Mouse (Mus musculus) midbrain, embryonic 14.5 days (tissue): ENCODE results near the gene Camk2d. TPM values are rescaled to one million over a fixed set of nuclear protein-coding genes. Genes with fewer than 3 reads are reported as not detected.
A peak's percentile ranks its signal among the peaks of the same experiment; 100 is the strongest.

Experiments
- ATAC-seq: fragments of 200-750 bp; cut with Nextera tagmentation; 2 replicates; pipeline ENCODE4 v1.8.0; 2017; ENCODE audit warnings: moderate number of reproducible peaks, moderate library complexity; ENCODE audit not compliant: low FRiP score, low TSS enrichment
- DNase-seq: peaks from one replicate; pipeline ENCODE4 v3.0.0-alpha.2; 2015
- H3K27ac ChIP-seq: fragments of 300-500 bp; sonication (generic); replicated peaks from 2 replicates; pipeline ENCODE4 v1.5.1; 2014; ENCODE audit warnings: mild to moderate bottlenecking, low read depth, low read length, moderate library complexity
- H3K27me3 ChIP-seq: fragments of 300-500 bp; sonication (generic); 2 replicates; pipeline ENCODE4 v1.6.1; 2014; ENCODE audit warnings: low read length, control low read depth, mixed read lengths; ENCODE audit not compliant: control insufficient read depth, insufficient read depth
- H3K36me3 ChIP-seq: fragments of 300-500 bp; sonication (generic); 2 replicates; pipeline ENCODE4 v1.6.1; 2014; ENCODE audit warnings: low read length, control low read depth; ENCODE audit not compliant: control insufficient read depth, insufficient read depth
- H3K4me1 ChIP-seq: fragments of 300-500 bp; sonication (generic); 2 replicates; pipeline ENCODE4 v1.6.1; 2014; ENCODE audit warnings: mild to moderate bottlenecking, antibody characterized with exemption, low read length, control low read depth; ENCODE audit not compliant: control insufficient read depth, insufficient read depth
- H3K4me2 ChIP-seq: fragments of 300-500 bp; sonication (generic); 2 replicates; pipeline ENCODE4 v1.6.1; 2014; ENCODE audit warnings: mild to moderate bottlenecking, low read length, moderate library complexity
- H3K4me3 ChIP-seq: fragments of 300-500 bp; sonication (generic); replicated peaks from 2 replicates; pipeline ENCODE4 v1.5.1; 2014; ENCODE audit warnings: low read depth, low read length
- H3K9ac ChIP-seq: fragments of 300-500 bp; sonication (generic); replicated peaks from 2 replicates; pipeline ENCODE4 v1.6.1; 2014; ENCODE audit warnings: mild to moderate bottlenecking, low read length, moderate library complexity
- H3K9me3 ChIP-seq: fragments of 300-500 bp; sonication (generic); 2 replicates; pipeline ENCODE4 v1.6.1; 2016; ENCODE audit warnings: low read length, control low read depth, mixed read lengths; ENCODE audit not compliant: control insufficient read depth
- WGBS: fragments of 180-500 bp; shearing (Covaris S2); extraction: QIAGEN DNeasy Blood & Tissue Kit; methylation state at CpG from one replicate; pipeline ENCODE4 v1.1.7; 2014; 5-methylcytosine and 5-hydroxymethylcytosine counted together
- polyA plus RNA-seq: library from polyadenylated mRNA; unstranded; fragments of >200 nt; fragmentation: Nextera tagmentation; extraction: Ambion mirVana; gene quantifications from 2 replicates; pipeline ENCODE4 v1.2.1, GENCODE M21; 2014

Gene Camk2d
- polyA plus RNA-seq, 1 experiment from 2014 or later = 51.5 TPM

GRCm38 (mm10) chr3:126660986-126661385 lies 64.9 kb downstream of the Camk2d start:
- no peaks in the 10 kb centered on the region for H3K27me3 ChIP-seq
- ATAC-seq = no peak
- H3K27ac ChIP-seq = no peak overlapping the region
- no peak overlapping the region for H3K4me3 ChIP-seq
- H3K9me3 ChIP-seq = no peaks in the 10 kb centered on the region
- no peaks in the 10 kb centered on the region for H3K36me3 ChIP-seq
- no peak for DNase-seq
- H3K9ac ChIP-seq = no peak overlapping the region
- WGBS = 91% methylated on average over 6 of the region's 6 CpGs
- H3K4me1 ChIP-seq = no peaks in the 10 kb centered on the region
- no peak overlapping the region for H3K4me2 ChIP-seq

- ATAC-seq (no peak), DNase-seq (no peak)
- Histone ChIP-seq H3K36me3 (no peaks in the 10 kb centered on the region), H3K27ac (no peak overlapping the region), H3K4me1 (no peaks in the 10 kb centered on the region), H3K9ac (no peak overlapping the region), H3K4me2 (no peak overlapping the region), H3K9me3 (no peaks in the 10 kb centered on the region), H3K4me3 (no peak overlapping the region), H3K27me3 (no peaks in the 10 kb centered on the region)
- WGBS = 90% methylated on average over 3 of the region's 3 CpGs
These were observed 65.8 kb downstream of the Camk2d start for GRCm38 (mm10) chr3:126661920-126662319.

GRCm38 (mm10) chr3:126663436-126663835 lies 67.3 kb downstream of the Camk2d start:
- H3K4me2 ChIP-seq = no peak overlapping the region
- H3K27me3 ChIP-seq = no peaks in the 10 kb centered on the region
- no peak overlapping the region for H3K9ac ChIP-seq
- H3K27ac ChIP-seq = no peak overlapping the region
- no peak overlapping the region for H3K4me3 ChIP-seq
- no peaks in the 10 kb centered on the region for H3K9me3 ChIP-seq
- peaks cover 10% of the 10 kb centered on the region for H3K4me1 ChIP-seq
- ATAC-seq (no peak), DNase-seq (no peak)
- 77% methylated on average over 5 of the region's 5 CpGs for WGBS
- no peaks in the 10 kb centered on the region for H3K36me3 ChIP-seq

- Histone ChIP-seq H3K9ac (no peak overlapping the region), H3K36me3 (no peaks in the 10 kb centered on the region), H3K27ac (no peak overlapping the region), H3K4me2 (no peak overlapping the region), H3K4me1 (peaks cover 19% of the 10 kb centered on the region), H3K4me3 (no peak overlapping the region), H3K27me3 (no peaks in the 10 kb centered on the region), H3K9me3 (no peaks in the 10 kb centered on the region)
- ATAC-seq = no peak
- WGBS = 91% methylated on average over 1 of the region's 1 CpGs
- no peak for DNase-seq
These were observed 69.8 kb downstream of the Camk2d start for GRCm38 (mm10) chr3:126665866-126666265.

GRCm38 (mm10) chr3:126667019-126667418 lies 70.9 kb downstream of the Camk2d start:
- Histone ChIP-seq H3K36me3 (no peaks in the 10 kb centered on the region), H3K9me3 (no peaks in the 10 kb centered on the region), H3K9ac (no peak overlapping the region), H3K4me1 (peaks cover 25% of the 10 kb centered on the region), H3K4me3 (no peak overlapping the region), H3K27ac (peak overlapping the region; percentile 41; the same call in 1 of the 2 replicates), H3K27me3 (no peaks in the 10 kb centered on the region), H3K4me2 (no peak overlapping the region)
- 98% methylated on average over 11 of the region's 11 CpGs for WGBS
- DNase-seq (no peak), ATAC-seq (no peak)

GRCm38 (mm10) chr3:126667451-126667850 lies 71.3 kb downstream of the Camk2d start:
- no peak overlapping the region for H3K9ac ChIP-seq
- WGBS = 67% methylated on average over 7 of the region's 7 CpGs
- peak; percentile 55; the same call in 1 of the 2 replicates for ATAC-seq
- no peaks in the 10 kb centered on the region for H3K36me3 ChIP-seq
- H3K4me1 ChIP-seq = peaks cover 27% of the 10 kb centered on the region
- peak overlapping the region; percentile 41; the same call in 1 of the 2 replicates for H3K27ac ChIP-seq
- no peaks in the 10 kb centered on the region for H3K27me3 ChIP-seq
- H3K9me3 ChIP-seq = no peaks in the 10 kb centered on the region
- H3K4me2 ChIP-seq = no peak overlapping the region
- peak; percentile 66 for DNase-seq
- H3K4me3 ChIP-seq = no peak overlapping the region

GRCm38 (mm10) chr3:126668123-126668522 lies 72.0 kb downstream of the Camk2d start:
- DNase-seq (peak; percentile 48), ATAC-seq (peak; percentile 53; the same call in 1 of the 2 replicates)
- no peak overlapping the region for H3K4me3 ChIP-seq
- peaks cover 27% of the 10 kb centered on the region for H3K4me1 ChIP-seq
- no peak overlapping the region for H3K27ac ChIP-seq
- no peaks in the 10 kb centered on the region for H3K36me3 ChIP-seq
- 67% methylated on average over 3 of the region's 3 CpGs for WGBS
- H3K9ac ChIP-seq = no peak overlapping the region
- no peak overlapping the region for H3K4me2 ChIP-seq
- no peaks in the 10 kb centered on the region for H3K9me3 ChIP-seq
- H3K27me3 ChIP-seq = no peaks in the 10 kb centered on the region

- H3K9ac ChIP-seq = no peak overlapping the region
- no peak overlapping the region for H3K4me3 ChIP-seq
- 65% methylated on average over 10 of the region's 10 CpGs for WGBS
- H3K4me1 ChIP-seq = peaks cover 27% of the 10 kb centered on the region
- H3K36me3 ChIP-seq = no peaks in the 10 kb centered on the region
- 0 out of 2 replicates have a peak overlapping the region, but pooled peaks have one; percentile 13 for H3K27ac ChIP-seq
- ATAC-seq (0 out of 2 replicates have a peak, but pooled peaks have one; percentile 31), DNase-seq (no peak)
- H3K4me2 ChIP-seq = no peak overlapping the region
- no peaks in the 10 kb centered on the region for H3K9me3 ChIP-seq
- H3K27me3 ChIP-seq = no peaks in the 10 kb centered on the region
These were observed 72.6 kb downstream of the Camk2d start for GRCm38 (mm10) chr3:126668692-126669091.

GRCm38 (mm10) chr3:126670413-126670812 lies 74.3 kb downstream of the Camk2d start:
- no peak for ATAC-seq
- H3K4me2 ChIP-seq = no peak overlapping the region
- no peak for DNase-seq
- 71% methylated on average over 3 of the region's 3 CpGs for WGBS
- no peaks in the 10 kb centered on the region for H3K27me3 ChIP-seq
- H3K9me3 ChIP-seq = no peaks in the 10 kb centered on the region
- no peak overlapping the region for H3K4me3 ChIP-seq
- H3K4me1 ChIP-seq = peaks cover 27% of the 10 kb centered on the region
- H3K27ac ChIP-seq = no peak overlapping the region
- no peaks in the 10 kb centered on the region for H3K36me3 ChIP-seq
- no peak overlapping the region for H3K9ac ChIP-seq
